Mouse (Mus musculus): ENCODE measurements at regions not wholly inside any gene's neighbourhood (a gene's known extent, or its start where the extent isn't known, plus 50 kb on each side); places are given as distances from the start of the nearest gene placed in this dataset.

- DNase-seq (ENCODE audit: low read depth in 1 of 2, low spot score in 2 of 2) = no peak
These were observed 117.2 kb upstream of the Hes1 start for GRCm38 (mm10) chr16:29946966-29947365.

GRCm38 (mm10) chr16:29947670-29948069 lies 116.5 kb upstream of the Hes1 start:
- DNase-seq (ENCODE audit: low read depth in 1 of 2, low spot score in 2 of 2) = peak in 1 of 2 experiments; percentile 11

- no peak for DNase-seq (ENCODE audit: low read depth in 1 of 2, low spot score in 2 of 2)
These were observed 114.0 kb upstream of the Hes1 start for GRCm38 (mm10) chr16:29950136-29950535.

GRCm38 (mm10) chr16:29950791-29951190 lies 113.4 kb upstream of the Hes1 start:
- no peak for DNase-seq (ENCODE audit: low read depth in 1 of 2, low spot score in 2 of 2)

GRCm38 (mm10) chr16:29954700-29955099 lies 109.5 kb upstream of the Hes1 start:
- no peak for DNase-seq (ENCODE audit: low read depth in 1 of 2, low spot score in 2 of 2)

- no peak for DNase-seq (ENCODE audit: low read depth in 1 of 2, low spot score in 2 of 2)
These were observed 107.3 kb upstream of the Hes1 start for GRCm38 (mm10) chr16:29956904-29957303.

- DNase-seq (ENCODE audit: low read depth in 1 of 2, low spot score in 2 of 2) = no peak
These were observed 104.1 kb upstream of the Hes1 start for GRCm38 (mm10) chr16:29959939-29960637.

- DNase-seq (ENCODE audit: low read depth in 1 of 2, low spot score in 2 of 2) = no peak
These were observed 100.9 kb upstream of the Hes1 start for GRCm38 (mm10) chr16:29963284-29963683.

GRCm38 (mm10) chr16:29964563-29964962 lies 99.6 kb upstream of the Hes1 start:
- DNase-seq (ENCODE audit: low read depth in 1 of 2, low spot score in 2 of 2) = no peak

- no peak for DNase-seq (ENCODE audit: low read depth in 1 of 2, low spot score in 2 of 2)
These were observed 95.4 kb upstream of the Hes1 start for GRCm38 (mm10) chr16:29968743-29969142.

GRCm38 (mm10) chr16:29972741-29973141 lies 91.4 kb upstream of the Hes1 start:
- DNase-seq (ENCODE audit: low read depth in 1 of 2, low spot score in 2 of 2) = no peak

GRCm38 (mm10) chr16:29973250-29973649 lies 90.9 kb upstream of the Hes1 start:
- DNase-seq (ENCODE audit: low read depth in 1 of 2, low spot score in 2 of 2) = no peak

GRCm38 (mm10) chr16:29975800-29976199 lies 88.4 kb upstream of the Hes1 start:
- no peak for DNase-seq (ENCODE audit: low read depth in 1 of 2, low spot score in 2 of 2)

- no peak for DNase-seq (ENCODE audit: low read depth in 1 of 2, low spot score in 2 of 2)
These were observed 87.2 kb upstream of the Hes1 start for GRCm38 (mm10) chr16:29977011-29977410.

GRCm38 (mm10) chr16:29977711-29978110 lies 86.5 kb upstream of the Hes1 start:
- DNase-seq (ENCODE audit: low read depth in 1 of 2, low spot score in 2 of 2) = peak in 1 of 2 experiments; percentile 18

- no peak for DNase-seq (ENCODE audit: low read depth in 1 of 2, low spot score in 2 of 2)
These were observed 85.1 kb upstream of the Hes1 start for GRCm38 (mm10) chr16:29979066-29979465.

- no peak for DNase-seq (ENCODE audit: low read depth in 1 of 2, low spot score in 2 of 2)
These were observed 82.6 kb upstream of the Hes1 start for GRCm38 (mm10) chr16:29981543-29981942.

- no peak for DNase-seq (ENCODE audit: low read depth in 1 of 2, low spot score in 2 of 2)
These were observed 81.9 kb upstream of the Hes1 start for GRCm38 (mm10) chr16:29982224-29982785.

- DNase-seq (ENCODE audit: low read depth in 1 of 2, low spot score in 2 of 2) = no peak
These were observed 81.0 kb upstream of the Hes1 start for GRCm38 (mm10) chr16:29983161-29983560.

- no peak for DNase-seq (ENCODE audit: low read depth in 1 of 2, low spot score in 2 of 2)
These were observed 78.9 kb upstream of the Hes1 start for GRCm38 (mm10) chr16:29985126-29985931.

- DNase-seq (ENCODE audit: low read depth in 1 of 2, low spot score in 2 of 2) = no peak
These were observed 76.6 kb upstream of the Hes1 start for GRCm38 (mm10) chr16:29987595-29987994.

- no peak for DNase-seq (ENCODE audit: low read depth in 1 of 2, low spot score in 2 of 2)
These were observed 76.2 kb upstream of the Hes1 start for GRCm38 (mm10) chr16:29987999-29988398.

Data from monocyte, adult 2 months (primary cell).